Mouse (Mus musculus) brain, adult 10 weeks (tissue): ENCODE data around the gene Poc1b. TPM values are rescaled to one million over a fixed set of nuclear protein-coding genes. Genes with fewer than 3 reads are reported as not detected.

ENCODE experiments used
- polyA plus RNA-seq: library from polyadenylated mRNA; stranded (reverse); fragments of 350-450 nt; fragmentation: Illumina TruSeq; extraction: RNeasy Lipid Tissue Mini Kit (QIAGEN cat#74804); gene quantifications from one replicate; pipeline ENCODE4 v1.2.3, GENCODE M21; 2015; ENCODE audit warnings: low read depth, low replicate concordance

Gene Poc1b
- 4.6 TPM for polyA plus RNA-seq

DNA sequence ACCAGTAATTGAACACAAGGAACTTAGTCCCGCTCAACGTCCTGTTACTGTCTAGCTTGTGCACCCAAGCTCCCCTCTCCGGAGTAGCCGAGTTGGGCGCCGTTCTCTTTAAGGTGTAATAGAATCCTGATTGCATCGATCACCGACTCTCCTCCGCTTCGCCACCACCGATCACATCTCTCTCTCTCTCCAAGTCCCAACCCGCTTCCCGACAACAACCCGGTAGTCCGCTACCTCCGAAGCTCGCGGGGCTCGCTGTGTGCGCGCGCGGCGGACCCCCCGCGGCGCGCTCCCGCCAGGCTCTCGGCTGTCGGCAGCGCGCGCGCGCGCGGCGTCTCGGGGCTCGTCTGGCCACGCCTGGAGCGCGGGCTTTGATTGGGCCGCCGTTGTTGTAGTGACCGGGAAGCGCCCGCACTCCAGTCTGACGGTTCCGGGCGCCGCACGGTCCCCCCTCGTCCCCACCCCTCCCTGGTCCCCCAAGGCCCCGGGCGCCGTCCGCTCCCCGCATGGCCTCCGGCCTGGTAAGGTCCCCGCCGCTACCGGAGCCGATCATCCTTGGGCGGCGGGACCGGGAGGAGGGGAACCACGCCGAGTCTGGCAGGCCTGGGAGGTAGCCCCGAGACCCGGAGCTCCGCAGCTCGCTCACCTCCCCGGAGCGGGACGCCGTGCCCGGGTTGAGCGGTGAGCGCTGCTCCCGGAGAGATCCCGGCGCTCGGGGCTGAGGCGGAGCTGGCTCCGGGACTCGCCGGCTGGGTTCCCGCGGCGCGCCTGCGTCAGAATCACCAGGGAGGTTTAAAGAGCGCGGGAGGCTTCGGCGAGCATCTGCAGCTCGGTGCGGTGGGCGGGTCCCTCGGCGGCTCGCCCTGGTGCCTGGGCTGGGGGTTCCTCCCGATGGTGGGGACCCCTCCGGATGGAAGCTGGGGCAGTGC is at the start of gene Poc1b:
TSS of gene Poc1b (plus strand) at position 334 of the 929 bp plus-strand sequence.

DNA sequence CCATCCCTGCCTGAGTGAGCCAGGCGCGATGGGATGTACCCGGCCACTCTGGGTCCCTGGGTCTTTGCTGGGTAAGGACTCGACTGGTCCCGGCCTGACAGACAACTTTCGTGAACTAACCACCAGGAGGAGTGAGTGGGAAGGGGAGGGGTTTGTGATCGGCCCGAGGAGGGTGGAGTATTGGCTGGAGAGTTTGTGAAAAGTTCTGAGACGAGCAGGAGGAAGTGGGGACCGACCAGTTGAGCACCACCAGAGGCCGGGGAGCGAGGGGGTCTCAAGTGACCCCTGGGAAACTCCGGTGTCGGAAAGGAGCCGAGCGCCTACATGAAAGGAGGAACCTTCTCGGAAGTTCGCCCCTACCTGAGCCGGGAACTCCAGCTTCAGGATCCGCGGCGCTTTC is 1.1 kb downstream of the Poc1b start, which contains the start of gene Galnt4:
TSS of gene Galnt4 (plus strand) at position 196 of the 400 bp plus-strand sequence.

DNA sequence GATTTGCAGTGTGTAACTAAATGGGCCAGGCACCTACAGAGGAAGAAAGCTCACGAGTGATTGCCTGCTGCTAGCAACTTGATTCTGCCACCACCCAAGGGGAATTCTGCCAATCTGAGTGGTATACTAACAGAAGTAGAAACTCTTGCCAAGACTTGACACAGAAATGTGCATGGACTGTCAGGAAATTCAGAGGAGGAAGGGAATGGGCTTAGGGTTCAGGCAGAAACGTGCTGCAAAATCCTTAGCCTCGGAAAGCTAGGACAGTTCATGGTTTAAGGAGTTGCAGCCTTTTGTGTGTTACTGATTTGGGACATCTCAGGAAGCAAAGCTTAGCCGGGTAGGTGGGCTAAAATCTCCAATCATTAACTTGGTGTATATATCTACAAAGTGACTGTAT is 19.4 kb downstream of the Poc1b start, which contains the start of gene Phxr2:
TSS of gene Phxr2 (minus strand) at position 101 of the 400 bp plus-strand sequence.

Other genes starting within 250 kb of the Poc1b start
- gene Atp2b1, start 192.6 kb upstream of the Poc1b start, polyA plus RNA-seq: 412 TPM
- gene Galnt4, start 1.1 kb downstream of the Poc1b start, polyA plus RNA-seq: 1.7 TPM
- not detected for gene Phxr2, start 19.3 kb downstream of the Poc1b start, polyA plus RNA-seq
- gene Dusp6, start 156.2 kb downstream of the Poc1b start, polyA plus RNA-seq: 92.1 TPM